Mouse (Mus musculus) myocyte (in vitro differentiated cells): ENCODE data around the gene Timm29. TPM values are rescaled to one million over a fixed set of nuclear protein-coding genes. Genes with fewer than 3 reads are reported as not detected.

Experiments
- H3K27me3 ChIP-seq: one replicate; pipeline ENCODE4 v1.6.1; 2011; ENCODE audit not compliant: control insufficient read depth, insufficient read depth, insufficient read length
- H3K36me3 ChIP-seq: one replicate; pipeline ENCODE4 v1.6.1; 2011; ENCODE audit not compliant: control insufficient read depth, insufficient read depth
- H3K4me2 ChIP-seq: one replicate; pipeline ENCODE4 v1.6.1; 2011; ENCODE audit warnings: low read depth, control low read depth
- H3K4me3 ChIP-seq: one replicate; pipeline ENCODE4 v1.5.1; 2011; ENCODE audit warnings: mild to moderate bottlenecking, control low read depth, moderate library complexity
- H3K79me2 ChIP-seq: one replicate; pipeline ENCODE4 v1.6.1; 2011; ENCODE audit not compliant: control insufficient read depth, insufficient read depth
- H3ac ChIP-seq: one replicate; pipeline ENCODE4 v1.6.1; 2011; ENCODE audit not compliant: control insufficient read depth, insufficient read length
- CEBPB ChIP-seq: IDR thresholded peaks from 2 replicates; pipeline ENCODE4 v1.6.1; 2011; ENCODE audit warnings: mild to moderate bottlenecking, moderate library complexity; ENCODE audit not compliant: poor library complexity, insufficient read depth, severe bottlenecking
- E2F4 ChIP-seq: IDR thresholded peaks from one replicate; pipeline ENCODE4 v1.6.1; 2011; ENCODE audit warnings: mild to moderate bottlenecking, control low read depth, moderate library complexity; ENCODE audit not compliant: insufficient read depth
- MAX ChIP-seq: IDR thresholded peaks from one replicate; pipeline ENCODE4 v1.6.1; 2011; ENCODE audit warnings: low read depth, mild to moderate bottlenecking, control low read depth
- MYOD1 ChIP-seq, 3 experiments: IDR thresholded peaks; one replicate each; pipeline ENCODE4 v1.6.1; 2011; ENCODE audit warnings: control low read depth in 2 of 3, low read depth in 2 of 3, mild to moderate bottlenecking in 2 of 3, moderate library complexity in 1 of 3; ENCODE audit not compliant: insufficient read length in 2 of 3, control insufficient read depth in 1 of 3
- MYOG ChIP-seq, 3 experiments: IDR thresholded peaks; one replicate each; pipeline ENCODE4 v1.6.1; 2011; ENCODE audit warnings: control low read depth in 2 of 3, low read depth in 2 of 3, mild to moderate bottlenecking in 2 of 3; ENCODE audit not compliant: insufficient read length in 2 of 3, control insufficient read depth in 1 of 3, insufficient read depth in 1 of 3
- POLR2A ChIP-seq: IDR thresholded peaks from one replicate; pipeline ENCODE4 v1.6.1; 2011; ENCODE audit warnings: low read depth, mild to moderate bottlenecking, control low read depth, moderate library complexity; ENCODE audit not compliant: insufficient read length
- POLR2AphosphoS2 ChIP-seq: IDR thresholded peaks from one replicate; pipeline ENCODE4 v1.6.1; 2011; ENCODE audit warnings: low read depth, control low read depth; ENCODE audit not compliant: insufficient read length
- REST ChIP-seq: IDR thresholded peaks from one replicate; pipeline ENCODE4 v1.6.1; 2011; ENCODE audit warnings: mild to moderate bottlenecking, control low read depth, moderate library complexity; ENCODE audit not compliant: insufficient read depth, insufficient read length
- SRF ChIP-seq: IDR thresholded peaks from one replicate; pipeline ENCODE4 v1.6.1; 2011; ENCODE audit warnings: low read depth; ENCODE audit not compliant: control insufficient read depth, insufficient read length
- TCF12 ChIP-seq: IDR thresholded peaks from one replicate; pipeline ENCODE4 v1.6.1; 2011; ENCODE audit warnings: mild to moderate bottlenecking, control low read depth; ENCODE audit not compliant: poor library complexity, insufficient read depth, severe bottlenecking
- TCF3 ChIP-seq: IDR thresholded peaks from one replicate; pipeline ENCODE4 v1.6.1; 2011; ENCODE audit warnings: low read depth, control low read depth; ENCODE audit not compliant: insufficient read length
- USF1 ChIP-seq: IDR thresholded peaks from one replicate; pipeline ENCODE4 v1.6.1; 2011; ENCODE audit warnings: low read depth, mild to moderate bottlenecking, control low read depth, moderate library complexity
- polyA plus RNA-seq: library from polyadenylated mRNA; unstranded; fragments of >200 nt; fragmentation: generic; extraction: Trizol; gene quantifications from one replicate; pipeline ENCODE4 v1.2.1, GENCODE M21; 2012; ENCODE audit warnings: missing spikeins

The Timm29 gene
- polyA plus RNA-seq, 1 experiment, result 26.3 TPM

DNA sequence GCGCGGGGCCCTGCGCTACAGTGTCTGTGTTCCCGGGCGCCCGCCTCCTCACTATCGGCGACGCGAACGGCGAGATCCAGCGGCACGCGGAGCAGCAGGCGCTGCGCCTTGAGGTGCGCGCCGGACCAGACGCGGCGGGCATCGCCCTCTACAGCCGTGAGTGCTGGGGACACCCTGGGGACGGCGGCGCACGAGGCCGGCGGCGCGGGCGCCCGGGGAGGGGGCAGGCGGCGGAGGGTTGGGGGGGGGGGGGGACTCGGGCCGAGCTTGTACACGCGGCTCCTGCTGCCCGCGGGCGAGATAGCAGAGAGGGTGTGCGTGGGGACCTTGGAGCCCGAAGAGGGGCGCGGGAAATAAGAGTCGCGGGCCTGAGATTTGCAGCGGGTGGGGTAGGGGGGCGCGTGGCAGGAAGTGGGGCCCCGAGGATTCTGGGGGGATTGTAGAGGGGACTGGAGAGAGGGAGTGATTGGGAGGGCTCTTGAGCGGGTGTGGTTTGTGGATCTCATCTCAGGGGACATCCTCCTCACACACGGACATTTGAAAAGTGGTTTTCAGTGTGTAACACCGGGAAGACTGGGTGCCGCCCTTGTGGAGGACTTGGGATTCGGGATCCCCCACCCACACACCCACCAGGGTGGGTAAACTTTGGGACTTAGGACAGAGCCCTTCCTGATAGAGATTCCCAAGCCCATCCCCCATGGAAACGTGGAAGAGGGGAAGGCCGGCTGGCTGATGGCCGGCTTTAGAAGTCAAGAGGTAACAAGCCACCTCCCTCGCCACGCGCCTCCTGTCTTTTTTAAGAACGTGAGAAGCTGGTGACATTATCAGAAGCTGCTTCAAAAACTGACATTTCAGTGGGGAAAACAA lies 45.2 kb upstream of the Timm29 start:
- TF ChIP-seq POLR2A, result no peak
- H3K36me3 ChIP-seq, result peaks cover 4% of the 10 kb centered on the region
- peaks cover 48% of the 10 kb centered on the region for H3K79me2 ChIP-seq
- peak overlapping the region; percentile 80 for H3ac ChIP-seq
- H3K27me3 ChIP-seq, result no peaks in the 10 kb centered on the region
- peak overlapping the region; percentile 81 for H3K4me3 ChIP-seq
- peak overlapping the region; percentile 90 for H3K4me2 ChIP-seq

DNA sequence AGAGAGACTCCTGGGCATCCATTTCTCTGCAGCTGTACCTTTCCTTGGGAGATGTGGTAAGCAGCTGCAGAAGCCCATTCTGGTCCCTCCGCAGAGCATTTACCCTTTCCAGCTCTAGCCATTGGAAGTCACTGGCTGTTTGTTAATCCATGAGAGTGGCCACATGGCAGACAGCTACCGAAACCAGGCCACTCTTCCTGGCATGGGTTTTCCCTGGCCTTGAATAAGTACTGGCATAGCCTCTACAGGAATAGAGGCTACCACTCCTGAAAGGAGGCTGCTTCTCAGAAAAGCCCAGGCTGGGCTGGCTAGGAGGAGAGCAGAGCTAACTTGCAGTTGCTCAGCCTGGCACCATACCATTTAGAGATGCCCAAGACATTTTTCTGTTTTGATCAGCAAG lies 41.5 kb upstream of the Timm29 start:
- H3ac ChIP-seq, result no peak overlapping the region
- H3K4me3 ChIP-seq, result no peak overlapping the region
- H3K36me3 ChIP-seq, result peaks cover 4% of the 10 kb centered on the region
- no peak overlapping the region for H3K4me2 ChIP-seq
- H3K27me3 ChIP-seq, result no peaks in the 10 kb centered on the region
- TF ChIP-seq TCF3, result no peak
- no peak for TF ChIP-seq TCF12
- TF ChIP-seq POLR2A, result no peak
- no peak for TF ChIP-seq E2F4
- no peak for TF ChIP-seq MYOG (IDR thresholded peaks at IDR 0.05; ENCODE audit: control insufficient read depth in 1 of 3, insufficient read depth in 1 of 3, insufficient read length in 2 of 3, low read depth in 2 of 3)
- no peak for TF ChIP-seq POLR2AphosphoS2
- no peak for TF ChIP-seq SRF
- TF ChIP-seq MAX, result no peak
- H3K79me2 ChIP-seq, result peaks cover 81% of the 10 kb centered on the region

DNA sequence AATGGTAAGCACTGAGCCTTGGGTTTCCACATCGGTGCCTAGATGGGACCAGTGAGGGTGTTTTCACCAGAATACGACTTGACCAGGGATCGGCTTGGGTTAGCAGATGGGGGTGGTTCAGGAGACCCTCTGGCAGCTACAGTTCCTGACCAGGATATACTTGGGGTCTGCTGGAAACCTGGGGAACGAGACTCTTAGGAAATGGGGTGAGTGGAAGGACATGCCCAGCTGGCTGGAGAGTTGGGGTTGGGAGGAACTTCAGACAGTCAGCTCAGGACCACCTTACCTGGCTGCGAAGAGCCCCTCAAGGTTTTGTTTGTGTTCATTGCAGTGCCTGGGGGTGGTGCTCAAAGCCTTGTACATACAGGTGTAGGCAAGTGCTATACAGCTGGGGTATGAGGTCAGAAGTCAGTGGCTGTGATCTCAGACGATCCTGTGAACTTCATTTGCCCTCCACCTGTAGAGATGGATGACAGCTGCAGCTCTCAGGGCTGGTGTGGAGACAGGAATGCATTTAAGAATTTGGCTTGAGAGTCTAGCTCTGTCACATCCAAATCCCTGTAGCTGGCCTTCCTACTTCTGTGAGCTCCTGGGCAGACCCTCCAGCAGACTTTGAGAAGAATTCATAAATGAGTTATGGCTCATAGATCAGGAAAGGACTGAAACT lies 38.8 kb upstream of the Timm29 start:
- Histone ChIP-seq H3K79me2 (peaks cover 92% of the 10 kb centered on the region), H3K27me3 (no peaks in the 10 kb centered on the region), H3K4me3 (no peak overlapping the region), H3K36me3 (peaks cover 4% of the 10 kb centered on the region), H3ac (no peak overlapping the region), H3K4me2 (no peak overlapping the region)
- TF ChIP-seq E2F4 (no peak), TCF12 (no peak), REST (no peak), POLR2A (no peak), USF1 (no peak), SRF (no peak), MYOG (IDR thresholded peaks at IDR 0.05; ENCODE audit: control insufficient read depth in 1 of 3, insufficient read depth in 1 of 3, insufficient read length in 2 of 3, low read depth in 2 of 3) (no peak)

DNA sequence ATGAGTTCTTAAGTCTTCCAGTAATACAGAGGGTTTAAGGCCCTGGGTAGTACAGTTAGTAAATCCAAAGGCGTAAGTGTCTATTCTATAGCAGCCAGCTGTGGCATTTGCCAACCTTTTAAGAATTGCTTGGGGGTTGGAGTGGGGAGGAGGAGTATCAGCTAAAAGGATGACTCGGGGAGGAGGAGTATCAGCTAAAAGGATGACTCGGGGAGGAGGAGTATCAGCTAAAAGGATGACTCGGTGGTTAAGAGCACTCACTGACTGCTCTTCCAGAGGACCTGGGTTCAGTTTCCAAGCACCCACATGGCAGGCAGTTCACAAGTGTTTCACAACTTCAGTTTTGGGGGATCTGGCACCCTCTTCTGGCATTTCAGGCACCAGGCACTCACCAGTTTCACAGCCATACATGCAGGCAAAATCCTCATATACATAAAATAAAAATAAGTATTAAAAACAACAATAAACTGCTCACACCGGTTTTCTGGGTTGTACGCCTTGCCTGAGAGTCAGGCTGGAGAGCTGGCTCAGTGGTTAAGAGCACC lies 37.3 kb upstream of the Timm29 start:
- Histone ChIP-seq H3K27me3 (no peaks in the 10 kb centered on the region), H3K4me2 (no peak overlapping the region), H3K79me2 (peaks cover 89% of the 10 kb centered on the region), H3K36me3 (peaks cover 4% of the 10 kb centered on the region), H3K4me3 (no peak overlapping the region), H3ac (no peak overlapping the region)
- TF ChIP-seq POLR2AphosphoS2 (no peak), E2F4 (no peak), REST (no peak), POLR2A (no peak), TCF3 (no peak), MAX (no peak), USF1 (no peak), TCF12 (no peak), CEBPB (no peak), MYOG (IDR thresholded peaks at IDR 0.05; ENCODE audit: control insufficient read depth in 1 of 3, insufficient read depth in 1 of 3, insufficient read length in 2 of 3, low read depth in 2 of 3) (no peak), SRF (no peak), MYOD1 (IDR thresholded peaks at IDR 0.05; ENCODE audit: control insufficient read depth in 1 of 3, insufficient read length in 2 of 3, low read depth in 2 of 3) (no peak)

DNA sequence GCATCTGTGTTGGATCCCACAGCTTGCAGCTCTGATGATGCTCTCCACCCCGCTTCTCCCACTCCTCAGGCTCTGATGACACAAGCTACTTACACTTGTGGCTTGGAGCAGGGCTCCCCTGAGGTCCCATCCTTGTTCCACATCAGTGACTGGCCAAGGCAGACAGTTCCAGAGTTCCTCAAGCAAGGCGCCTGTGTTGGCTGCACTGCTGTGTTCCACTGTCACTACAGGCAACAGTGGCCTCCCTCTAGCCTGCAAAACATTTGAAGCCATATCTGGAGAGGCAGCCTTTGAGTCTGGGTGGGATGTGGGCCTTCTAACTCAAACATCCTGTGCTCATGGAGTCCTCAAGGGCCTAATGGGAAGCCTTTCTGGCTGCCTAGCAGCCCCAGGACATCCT lies 35.5 kb upstream of the Timm29 start:
- no peaks in the 10 kb centered on the region for H3K27me3 ChIP-seq
- no peak overlapping the region for H3K4me3 ChIP-seq
- peaks cover 90% of the 10 kb centered on the region for H3K79me2 ChIP-seq
- TF ChIP-seq REST (no peak), MYOG (IDR thresholded peaks at IDR 0.05; ENCODE audit: control insufficient read depth in 1 of 3, insufficient read depth in 1 of 3, insufficient read length in 2 of 3, low read depth in 2 of 3) (no peak), CEBPB (no peak), MAX (no peak), SRF (no peak), POLR2A (no peak), POLR2AphosphoS2 (no peak), TCF12 (no peak), TCF3 (no peak), E2F4 (no peak), MYOD1 (IDR thresholded peaks at IDR 0.05; ENCODE audit: control insufficient read depth in 1 of 3, insufficient read length in 2 of 3, low read depth in 2 of 3) (no peak), USF1 (no peak)
- H3K36me3 ChIP-seq, result peaks cover 3% of the 10 kb centered on the region
- H3ac ChIP-seq, result no peak overlapping the region
- no peak overlapping the region for H3K4me2 ChIP-seq
